Comparison of ENCODE assay signal across 10 mouse cellular contexts in the genomic region with DNA sequence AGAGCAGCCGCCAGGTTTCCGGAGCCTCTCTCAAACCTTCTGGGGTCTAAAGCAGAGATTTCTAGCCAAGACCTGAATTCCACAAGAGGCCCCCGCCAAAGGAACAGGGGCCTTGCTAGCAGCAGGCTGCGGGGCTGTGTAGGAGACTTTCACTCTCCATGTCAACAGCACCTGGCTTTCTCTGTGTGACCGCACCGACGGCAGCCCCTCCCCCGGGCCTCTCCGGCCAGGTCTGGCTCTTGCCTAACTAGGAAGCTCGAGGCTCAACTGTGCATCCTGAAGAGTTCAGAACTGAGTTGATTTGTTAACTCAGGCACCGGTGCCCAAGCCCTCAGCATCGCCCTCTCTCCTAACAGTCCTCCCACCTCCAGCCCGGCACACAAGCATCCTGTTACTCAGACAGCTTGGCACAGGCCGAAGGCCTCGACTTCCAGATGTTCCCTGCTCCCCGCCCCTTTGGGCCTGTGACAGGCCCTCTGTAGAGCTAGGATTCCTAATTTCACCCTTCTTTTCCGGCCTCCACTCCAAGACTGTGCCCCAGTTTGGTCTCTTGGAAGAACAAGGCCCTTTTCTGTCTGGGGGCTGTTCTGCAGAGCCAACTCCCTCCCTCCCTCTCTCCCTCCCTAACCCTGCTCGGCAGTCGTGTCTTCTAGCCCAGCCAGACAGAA.
DNase-seq lines count a peak whose midpoint lies in the region; ATAC-seq lines count a peak whose summit lies in the region.
"Had no signal": no experiment of that assay in that cellular context is flagged by ENCODE, and none has a peak within 500 bp of the region (broad histone marks: within the 10 kb centered on the region; RNA-seq: fewer than 3 reads in every experiment).

No protein-coding gene starts in this region.

- intact Hi-C loops in heart, postnatal 25 days (cut with DNase I), result loop anchor here (5.0 kb wide), 1 partner anchor 74 kb away; no protein-coding TSS in a partner anchor

- peak; percentile 62 for ATAC-seq in frontal cortex, adult (ENCODE audit: low TSS enrichment)
- peak; percentile 56 for ATAC-seq in liver, embryonic 16.5 days (ENCODE audit: low read depth)
- peak; percentile 86 for ATAC-seq in neural tube, embryonic 15.5 days (ENCODE audit: low FRiP score)

- DNase-seq in ES-CJ7 (ENCODE audit: low read depth, low spot score), result peak; percentile 42
- DNase-seq in cerebellum, adult 9-11 months, result peak; percentile 69
- DNase-seq in heart, postnatal 25 days (ENCODE audit: low spot score), result peak; percentile 86
- DNase-seq in kidney, postnatal 4 days, result peak; percentile 72 to 83
- DNase-seq in thymus, postnatal 25 days, result peak; percentile 32

- H3K4me2 ChIP-seq in liver, embryonic 16.5 days (ENCODE audit: low read depth, low read length), result no peak overlapping the region
- peak overlapping the region; percentile 37 for H3K4me2 ChIP-seq in neural tube, embryonic 15.5 days

- 46% methylated on average over 19 of the region's 19 CpGs for WGBS in liver, embryonic 16.5 days (ENCODE audit: insufficient replicate concordance)
- 20% methylated on average over 19 of the region's 19 CpGs for WGBS in neural tube, embryonic 15.5 days

- H3K4me1 ChIP-seq in liver, embryonic 16.5 days (ENCODE audit: control insufficient read depth, low read depth, low read length), result peaks cover 4% of the 10 kb centered on the region
- peaks cover 31% of the 10 kb centered on the region for H3K4me1 ChIP-seq in neural tube, embryonic 15.5 days

- H3K27ac ChIP-seq in liver, embryonic 16.5 days (ENCODE audit: low read length), result no peak overlapping the region
- H3K27ac ChIP-seq in neural tube, embryonic 15.5 days (replicated peaks), result peak overlapping the region; percentile 84

- no peaks in the 10 kb centered on the region for H3K36me3 ChIP-seq in liver, embryonic 16.5 days (ENCODE audit: control insufficient read depth, insufficient read depth)
- H3K36me3 ChIP-seq in neural tube, embryonic 15.5 days, result no peaks in the 10 kb centered on the region
- H3K36me3 ChIP-seq: G1E had no signal

- no peaks in the 10 kb centered on the region for H3K27me3 ChIP-seq in liver, embryonic 16.5 days (ENCODE audit: control insufficient read depth, insufficient read depth, low read depth, low read length)
- H3K27me3 ChIP-seq in neural tube, embryonic 15.5 days (replicated peaks), result no peaks in the 10 kb centered on the region

- no peaks in the 10 kb centered on the region for H3K9me3 ChIP-seq in liver, embryonic 16.5 days (replicated peaks; ENCODE audit: control insufficient read depth, low read length)
- no peaks in the 10 kb centered on the region for H3K9me3 ChIP-seq in neural tube, embryonic 15.5 days (replicated peaks)

- H3K4me3 ChIP-seq in liver, embryonic 16.5 days (ENCODE audit: low read depth, low read length), result no peak overlapping the region
- no peak overlapping the region for H3K4me3 ChIP-seq in neural tube, embryonic 15.5 days (replicated peaks)
- H3K4me3 ChIP-seq: myocyte had no signal

- no peak overlapping the region for H3K9ac ChIP-seq in liver, embryonic 16.5 days (ENCODE audit: low read depth, low read length)
- no peak overlapping the region for H3K9ac ChIP-seq in neural tube, embryonic 15.5 days (replicated peaks)

Comparison
In these comparisons a context has a peak if more than half of its experiments do, and no peak if none do; other contexts are left out.
1. DNase-seq: peak in every context shown above with its lines; median percentile 86 in heart, postnatal 25 days; 78 in kidney, postnatal 4 days; 69 in cerebellum, adult 9-11 months; 42 in ES-CJ7; 32 in thymus, postnatal 25 days.